Mouse (Mus musculus): ENCODE results near the gene Oscp1. TPM values are rescaled to one million over a fixed set of nuclear protein-coding genes. Genes with fewer than 3 reads are reported as not detected.
A peak's percentile ranks its signal among the peaks of the same experiment; 100 is the strongest.

Gene Oscp1
- polyA plus RNA-seq, 1 experiment = 0.37 TPM

DNA sequence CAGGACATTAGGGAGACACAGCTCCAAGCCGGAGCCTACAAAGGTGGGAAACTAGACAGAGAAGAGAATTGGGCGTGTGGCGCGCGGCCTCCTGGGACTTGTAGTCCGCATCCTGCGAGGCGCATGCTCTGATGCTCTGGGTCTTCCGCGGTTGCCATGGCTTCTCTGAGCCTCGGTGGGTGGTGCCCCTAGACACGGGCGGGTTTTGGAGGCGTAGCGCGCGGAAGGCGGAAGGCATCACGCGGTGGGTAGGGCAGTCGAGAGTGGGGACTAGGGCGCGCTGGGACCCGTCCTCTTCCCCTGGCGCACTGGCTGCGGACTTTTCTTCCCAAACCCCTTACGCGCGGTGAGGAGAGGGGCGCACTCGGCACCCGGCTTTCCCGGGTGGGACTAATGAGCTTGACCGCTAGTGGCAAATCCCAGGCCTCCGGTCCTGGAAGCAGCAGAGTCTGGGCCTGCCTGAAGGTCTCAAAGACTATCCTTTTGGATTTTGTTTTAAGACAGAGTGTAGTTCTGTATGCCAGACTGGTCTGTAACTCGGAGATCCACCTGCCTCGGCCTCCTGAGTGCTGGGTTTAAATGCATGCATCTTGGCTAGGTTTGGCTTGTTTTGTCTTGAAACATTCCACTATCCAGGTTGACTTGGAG lies 38.2 kb downstream of the Oscp1 start, which contains the start of gene Lsm10:
TSS of gene Lsm10 (plus strand) at position 160 of the 648 bp plus-strand sequence.
- H3K27ac ChIP-seq (ENCODE audit: insufficient read depth, low read depth, low read length) = peak within 1 kb of the TSS; percentile 31; the same call in 1 of the 2 replicates
- H3K4me1 ChIP-seq (ENCODE audit: control insufficient read depth, insufficient read depth, insufficient read length, low read length) = peaks cover 2% of the 10 kb centered on the region; the same call in 1 of the 2 replicates
- peak within 1 kb of the TSS; percentile 97 for H3K4me3 ChIP-seq (ENCODE audit: low read depth, low read length)
- H3K27me3 ChIP-seq (ENCODE audit: control insufficient read depth, insufficient read depth, low read length) = no peaks in the 10 kb centered on the region
- no peaks in the 10 kb centered on the region for H3K36me3 ChIP-seq (ENCODE audit: control insufficient read depth, insufficient read depth, low read length)
- TF ChIP-seq POLR2A (IDR thresholded peaks at IDR 0.05; ENCODE audit: low read depth, low read length) (peak; percentile 74), CTCF (IDR thresholded peaks at IDR 0.05; ENCODE audit: extremely low read depth, insufficient read length, insufficient replicate concordance, low read depth, low read length) (no peak)
- WGBS = 2% methylated on average over 37 of the region's 37 CpGs

GRCm38 (mm10) chr4:126097711-126098253 lies 39.4 kb downstream of the Oscp1 start:
- no peak for TF ChIP-seq POLR2A (IDR thresholded peaks at IDR 0.05; ENCODE audit: low read depth, low read length)
- TF ChIP-seq CTCF (IDR thresholded peaks at IDR 0.05; ENCODE audit: extremely low read depth, insufficient read length, insufficient replicate concordance, low read depth, low read length) = no peak
- no peaks in the 10 kb centered on the region for H3K27me3 ChIP-seq (ENCODE audit: control insufficient read depth, insufficient read depth, low read length)
- WGBS = 94% methylated on average over 20 of the region's 20 CpGs
- peaks cover 7% of the 10 kb centered on the region for H3K4me1 ChIP-seq (ENCODE audit: control insufficient read depth, insufficient read depth, insufficient read length, low read length)
- no peaks in the 10 kb centered on the region for H3K36me3 ChIP-seq (ENCODE audit: control insufficient read depth, insufficient read depth, low read length)
- no peak overlapping the region for H3K27ac ChIP-seq (ENCODE audit: insufficient read depth, low read depth, low read length)
- no peak overlapping the region for H3K4me3 ChIP-seq (ENCODE audit: low read depth, low read length)

DNA sequence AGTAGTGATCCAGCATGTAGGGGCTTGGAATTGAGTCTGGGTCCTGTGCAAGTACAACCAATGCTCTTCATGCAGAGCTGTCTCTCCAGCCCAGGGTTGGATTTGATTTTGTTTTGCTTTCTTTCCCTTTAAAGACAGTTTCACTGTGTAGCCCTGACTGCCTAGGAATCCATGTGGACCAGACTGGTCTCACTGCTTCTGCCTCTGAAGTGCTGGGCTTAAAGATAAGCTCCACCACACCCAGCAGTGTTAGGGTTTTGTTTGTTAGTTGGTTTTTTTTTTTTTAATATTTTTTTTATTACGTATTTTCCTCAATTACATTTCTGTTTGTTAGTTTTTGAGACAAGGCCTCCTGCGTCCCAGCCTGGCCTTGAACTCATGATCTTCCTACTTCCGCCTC lies 41.0 kb downstream of the Oscp1 start:
- no peaks in the 10 kb centered on the region for H3K36me3 ChIP-seq (ENCODE audit: control insufficient read depth, insufficient read depth, low read length)
- H3K4me3 ChIP-seq (ENCODE audit: low read depth, low read length) = no peak overlapping the region
- TF ChIP-seq POLR2A (IDR thresholded peaks at IDR 0.05; ENCODE audit: low read depth, low read length) = no peak
- TF ChIP-seq CTCF (IDR thresholded peaks at IDR 0.05; ENCODE audit: extremely low read depth, insufficient read length, insufficient replicate concordance, low read depth, low read length) = no peak
- no peaks in the 10 kb centered on the region for H3K27me3 ChIP-seq (ENCODE audit: control insufficient read depth, insufficient read depth, low read length)
- WGBS = 87% methylated on average over 3 of the region's 3 CpGs
- no peak overlapping the region for H3K27ac ChIP-seq (ENCODE audit: insufficient read depth, low read depth, low read length)
- H3K4me1 ChIP-seq (ENCODE audit: control insufficient read depth, insufficient read depth, insufficient read length, low read length) = peaks cover 9% of the 10 kb centered on the region

DNA sequence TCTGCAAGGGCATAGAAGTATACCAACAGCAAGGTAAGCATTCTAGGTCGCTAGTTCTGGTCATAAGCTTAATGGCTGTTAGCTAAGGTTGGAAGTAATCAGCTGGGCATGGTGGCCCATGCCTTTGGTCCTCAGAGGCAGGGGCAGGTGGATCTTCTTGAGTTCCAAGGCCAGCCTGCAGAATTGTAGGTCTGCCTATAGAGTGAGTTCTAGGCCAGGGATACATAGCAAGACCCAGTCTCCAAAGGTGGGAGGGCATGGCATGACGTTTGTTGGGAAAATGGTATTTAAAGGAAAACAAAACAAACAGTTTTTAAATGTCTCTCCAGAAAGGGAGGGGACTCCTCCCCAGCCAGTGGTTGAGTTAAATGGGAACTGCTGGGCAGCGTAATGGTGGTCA lies 42.4 kb downstream of the Oscp1 start:
- TF ChIP-seq CTCF (IDR thresholded peaks at IDR 0.05; ENCODE audit: extremely low read depth, insufficient read length, insufficient replicate concordance, low read depth, low read length) (no peak), POLR2A (IDR thresholded peaks at IDR 0.05; ENCODE audit: low read depth, low read length) (no peak)
- 85% methylated on average over 3 of the region's 3 CpGs for WGBS
- no peaks in the 10 kb centered on the region for H3K36me3 ChIP-seq (ENCODE audit: control insufficient read depth, insufficient read depth, low read length)

GRCm38 (mm10) chr4:126102061-126102841 lies 43.9 kb downstream of the Oscp1 start:
- Histone ChIP-seq H3K4me3 (ENCODE audit: low read depth, low read length) (no peak overlapping the region), H3K4me1 (ENCODE audit: control insufficient read depth, insufficient read depth, insufficient read length, low read length) (peaks cover 13% of the 10 kb centered on the region), H3K36me3 (ENCODE audit: control insufficient read depth, insufficient read depth, low read length) (no peaks in the 10 kb centered on the region), H3K27ac (ENCODE audit: insufficient read depth, low read depth, low read length) (peak overlapping the region; percentile 92), H3K27me3 (ENCODE audit: control insufficient read depth, insufficient read depth, low read length) (no peaks in the 10 kb centered on the region)
- TF ChIP-seq POLR2A (IDR thresholded peaks at IDR 0.05; ENCODE audit: low read depth, low read length) (no peak), CTCF (IDR thresholded peaks at IDR 0.05; ENCODE audit: extremely low read depth, insufficient read length, insufficient replicate concordance, low read depth, low read length) (no peak)
- whole genome bisulfite sequencing = 56% methylated on average over 7 of the region's 7 CpGs

More for the DNA sequence above, 42.4 kb downstream of the Oscp1 start:
- Histone ChIP-seq H3K4me3 (ENCODE audit: low read depth, low read length) (no peak overlapping the region), H3K27ac (ENCODE audit: insufficient read depth, low read depth, low read length) (no peak overlapping the region), H3K27me3 (ENCODE audit: control insufficient read depth, insufficient read depth, low read length) (no peaks in the 10 kb centered on the region), H3K4me1 (ENCODE audit: control insufficient read depth, insufficient read depth, insufficient read length, low read length) (peaks cover 13% of the 10 kb centered on the region)

GRCm38 (mm10) chr4:126103057-126103581 lies 44.8 kb downstream of the Oscp1 start:
- H3K27ac ChIP-seq (ENCODE audit: insufficient read depth, low read depth, low read length) = peak overlapping the region; percentile 92
- H3K4me3 ChIP-seq (ENCODE audit: low read depth, low read length) = peak overlapping the region; percentile 58
- H3K36me3 ChIP-seq (ENCODE audit: control insufficient read depth, insufficient read depth, low read length) = no peaks in the 10 kb centered on the region
- WGBS = under 1% methylated on average over 15 of the region's 15 CpGs
- TF ChIP-seq CTCF (IDR thresholded peaks at IDR 0.05; ENCODE audit: extremely low read depth, insufficient read length, insufficient replicate concordance, low read depth, low read length) (no peak), POLR2A (IDR thresholded peaks at IDR 0.05; ENCODE audit: low read depth, low read length) (peak; percentile 44; the same call in 1 of the 2 replicates)
- H3K27me3 ChIP-seq (ENCODE audit: control insufficient read depth, insufficient read depth, low read length) = no peaks in the 10 kb centered on the region
- H3K4me1 ChIP-seq (ENCODE audit: control insufficient read depth, insufficient read depth, insufficient read length, low read length) = peaks cover 21% of the 10 kb centered on the region
